Mouse (Mus musculus): ENCODE data around the gene Kif14. TPM values are rescaled to one million over a fixed set of nuclear protein-coding genes. Genes with fewer than 3 reads are reported as not detected.
"Not testable (repeated sequence)": the region's sequence is repeated elsewhere in the genome, so short reads cannot be mapped to it uniquely, and the experiment has no call there.

Kif14 gene
- total RNA-seq, 2 experiments from 2014 or later: 0.44 to 0.81 TPM

DNA sequence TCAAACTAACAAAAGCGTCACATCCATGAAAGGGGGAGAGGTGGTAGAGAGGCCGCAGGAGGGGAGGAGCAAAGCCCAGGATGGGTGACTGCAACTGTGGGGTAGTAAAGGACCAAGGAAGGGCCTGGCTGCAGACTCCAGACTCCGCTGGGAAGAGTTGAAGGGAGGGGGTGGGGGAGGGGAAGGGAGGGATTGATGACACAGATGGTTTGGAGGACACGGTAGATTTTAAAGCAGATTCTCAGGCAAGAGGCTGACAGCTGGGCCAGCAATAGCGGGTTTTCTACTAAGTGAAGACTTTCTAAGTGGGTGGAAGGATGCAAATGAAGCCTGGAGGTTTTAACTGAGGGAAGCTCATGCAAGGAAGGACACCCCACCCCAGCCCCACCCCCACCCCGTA lies 4.3 kb downstream of the Kif14 start:
- DNase-seq (ENCODE audit: low spot score in 2 of 2): no peak

DNA sequence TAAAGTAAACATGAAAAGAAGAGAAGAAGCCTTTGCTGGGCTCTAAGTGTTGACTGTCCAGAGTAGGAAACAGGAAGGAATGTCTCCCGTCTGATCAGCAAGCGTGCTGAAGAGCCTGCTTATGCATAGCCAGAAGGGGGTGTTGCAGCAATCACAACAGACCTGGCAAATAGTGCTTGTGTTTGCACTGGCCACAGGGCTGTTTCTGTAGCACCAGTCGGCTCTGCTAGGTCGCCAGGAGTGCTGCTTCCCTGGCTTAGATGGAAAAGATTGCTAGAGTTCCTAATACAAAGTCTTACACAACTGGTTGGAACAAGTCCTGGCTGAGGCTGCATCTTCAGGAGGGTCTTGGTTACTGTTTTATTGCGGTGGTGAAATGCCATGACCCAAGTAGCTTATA lies 25.5 kb downstream of the Kif14 start:
- no peak for DNase-seq (ENCODE audit: low spot score in 2 of 2)

DNA sequence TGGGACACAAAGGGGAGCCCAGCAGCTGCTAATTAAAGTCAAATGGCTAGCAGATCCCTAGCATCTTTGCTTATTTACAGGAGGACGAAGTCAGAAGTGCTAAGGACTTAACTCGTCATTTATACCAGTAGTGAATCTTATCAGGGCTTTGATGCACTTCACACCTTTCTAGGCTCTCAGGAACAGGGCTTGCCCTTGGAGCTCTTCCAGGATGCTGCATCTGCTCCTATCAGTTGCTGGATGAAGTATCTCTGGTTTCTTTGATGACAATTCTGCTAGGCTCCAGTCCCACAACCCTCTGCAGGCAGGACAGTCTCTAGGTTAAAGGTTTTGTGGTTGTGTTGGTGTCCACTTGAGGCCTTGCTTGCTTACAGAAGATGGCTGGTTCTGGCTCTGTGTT lies 26.1 kb downstream of the Kif14 start:
- DNase-seq (ENCODE audit: low spot score in 2 of 2): no peak

DNA sequence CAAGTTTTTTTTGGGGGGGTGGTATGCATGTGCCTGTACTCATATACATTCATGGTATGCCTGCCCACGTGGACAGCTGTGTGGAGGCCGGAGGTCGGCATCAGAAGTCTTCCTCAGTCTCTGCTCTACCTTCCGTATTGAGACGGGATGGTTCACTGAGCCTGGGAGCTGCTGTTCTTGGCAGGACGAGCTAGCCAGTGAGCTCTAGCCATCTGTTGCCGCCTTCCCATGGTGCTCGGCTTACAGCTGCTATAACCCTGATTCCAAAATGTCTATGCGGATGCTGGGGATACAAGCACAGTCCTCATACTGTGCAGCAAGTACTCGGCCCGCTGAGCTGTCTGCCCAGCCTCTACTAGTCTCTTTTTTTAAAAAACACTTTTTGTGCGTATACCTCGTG lies 33.2 kb downstream of the Kif14 start:
- DNase-seq (ENCODE audit: low spot score in 2 of 2): no peak

DNA sequence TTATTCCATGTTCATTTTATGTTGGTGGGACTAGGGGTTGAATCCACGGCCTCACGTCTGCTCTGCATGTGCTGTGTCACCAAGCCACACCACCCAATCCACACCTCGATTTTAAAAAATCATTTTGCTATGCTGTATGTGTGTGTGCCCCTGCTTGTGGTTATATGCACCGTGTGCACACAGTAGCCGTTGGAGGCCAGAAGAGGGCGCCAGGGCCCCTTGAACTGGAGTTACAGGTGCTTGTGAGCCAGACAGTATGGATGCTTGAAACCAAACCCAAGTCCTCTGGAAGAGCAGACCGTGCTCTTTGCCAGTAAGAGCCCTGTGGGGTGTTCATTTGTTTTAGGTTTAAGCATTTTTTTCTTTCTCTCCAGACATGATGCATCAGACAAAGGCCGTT lies 36.8 kb downstream of the Kif14 start:
- no peak for DNase-seq (ENCODE audit: low spot score in 2 of 2)

DNA sequence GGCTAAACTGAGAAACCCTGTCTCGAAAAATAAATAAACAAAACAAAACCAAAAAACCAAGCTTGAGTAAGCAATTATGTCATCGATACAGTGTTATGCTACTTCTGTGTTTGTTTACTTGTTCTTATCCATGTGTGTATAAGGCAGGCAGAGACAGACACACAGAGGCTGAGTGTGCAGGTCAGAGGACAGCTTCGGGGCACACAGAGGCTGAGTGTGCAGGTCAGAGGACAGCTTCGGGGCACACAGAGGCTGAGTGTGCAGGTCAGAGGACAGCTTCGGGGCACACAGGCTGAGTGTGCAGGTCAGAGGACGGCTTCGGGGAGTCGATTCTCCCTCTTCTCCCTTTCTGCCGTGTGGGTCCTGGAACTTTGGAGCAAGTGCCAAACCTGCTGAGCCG lies 40.1 kb downstream of the Kif14 start:
- not testable (repeated sequence) for DNase-seq (ENCODE audit: low spot score in 2 of 2)

DNA sequence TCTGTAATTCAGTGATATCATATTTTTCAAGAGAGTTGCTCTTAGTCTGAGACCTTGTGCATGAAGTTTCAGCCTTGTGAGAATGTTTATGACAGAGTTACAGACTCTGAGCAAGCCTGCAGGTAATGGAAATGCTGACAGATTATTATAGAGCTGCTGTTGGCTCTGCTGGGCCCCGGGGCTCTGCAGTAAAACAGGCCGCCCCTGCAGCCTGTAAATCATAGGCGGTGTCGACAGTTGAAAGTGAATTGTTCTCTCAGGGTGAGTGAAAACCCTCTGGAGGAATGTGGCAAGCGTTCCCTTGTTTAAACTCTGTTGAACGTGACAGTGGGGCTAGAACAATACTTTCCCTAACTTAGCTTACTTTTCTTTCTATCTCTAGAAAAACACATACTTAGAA lies 46.2 kb downstream of the Kif14 start:
- DNase-seq (ENCODE audit: low spot score in 2 of 2): no peak

DNA sequence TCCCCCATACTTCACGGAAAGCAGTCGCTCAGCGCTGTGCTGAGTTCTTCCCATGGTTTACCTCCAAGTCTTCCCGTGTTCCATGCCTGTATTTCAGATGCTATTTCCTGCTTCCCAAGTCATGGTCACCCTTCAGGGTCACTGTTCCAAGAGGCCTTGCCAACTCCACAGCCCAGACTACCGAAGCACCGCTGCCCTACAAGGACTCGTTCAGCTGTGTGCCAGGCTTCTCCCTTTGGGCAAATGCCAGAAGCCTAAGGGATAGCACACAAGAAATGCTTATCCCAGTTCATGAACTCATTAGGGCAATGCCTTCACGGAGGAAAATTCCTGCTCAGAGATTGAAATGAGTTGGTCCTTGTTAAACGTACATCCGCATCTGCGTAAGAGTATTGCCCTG lies 47.0 kb downstream of the Kif14 start:
- DNase-seq (ENCODE audit: low spot score in 2 of 2): no peak

DNA sequence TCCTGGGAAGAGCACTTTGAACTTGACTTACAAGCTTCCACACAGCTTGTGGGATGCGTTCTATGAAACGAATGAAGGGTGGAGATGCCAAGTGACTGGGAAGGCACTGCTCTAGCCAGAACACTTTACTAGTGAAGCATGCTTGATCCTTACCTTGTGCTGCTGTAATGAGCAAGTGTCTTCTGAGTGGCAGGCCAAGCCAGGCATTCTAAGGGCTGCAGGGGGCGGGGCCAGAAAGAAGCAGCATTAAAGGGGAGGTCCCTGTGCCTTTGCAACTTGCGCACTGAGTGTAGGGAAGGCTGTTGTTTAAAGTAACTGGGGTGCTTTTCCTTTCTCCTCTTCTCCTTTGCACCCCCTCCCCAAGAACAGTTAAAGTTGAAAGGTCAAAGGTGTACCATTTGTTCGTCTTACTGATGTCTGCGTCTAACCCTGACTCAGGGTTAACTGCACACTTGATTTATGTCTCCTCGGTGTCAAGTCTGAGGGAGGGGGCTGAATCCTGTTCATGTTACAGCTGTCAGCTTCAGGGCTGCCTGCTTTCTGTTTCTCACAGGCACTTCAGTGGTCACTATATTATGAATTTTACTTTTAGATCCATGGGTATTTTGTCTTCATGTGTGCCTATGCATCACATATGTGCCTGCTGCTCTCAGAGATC lies 52.7 kb downstream of the Kif14 start:
- DNase-seq (ENCODE audit: low spot score in 2 of 2): no peak

DNA sequence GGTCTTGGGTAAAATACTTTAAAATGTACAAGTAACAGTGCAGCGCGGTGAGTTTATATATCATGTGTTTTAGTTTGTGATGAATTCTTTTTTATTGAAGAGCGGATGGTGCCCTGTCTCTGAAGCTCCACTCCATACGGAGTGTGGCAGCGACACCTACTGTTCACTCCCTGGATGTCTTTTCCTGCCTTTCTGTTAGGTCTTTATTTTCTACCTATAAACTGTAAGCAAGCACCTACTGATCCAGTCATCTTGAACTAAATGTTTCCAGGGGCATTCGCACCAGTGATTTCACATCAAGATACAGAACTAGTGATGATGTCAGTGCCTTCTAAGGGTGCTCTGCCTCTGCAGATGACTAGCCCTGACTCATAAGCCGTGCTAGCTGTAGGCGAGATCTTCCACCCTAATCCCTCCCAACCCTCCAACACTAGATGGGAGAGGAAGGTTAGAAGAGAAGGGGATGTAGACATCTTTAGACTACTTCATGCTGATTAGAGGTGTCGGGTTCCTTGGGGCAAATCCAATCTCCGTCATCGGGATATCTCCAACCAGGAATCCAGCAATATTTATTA lies 55.3 kb downstream of the Kif14 start:
- peak; percentile 60 to 77 for DNase-seq (ENCODE audit: low spot score in 2 of 2)

DNA sequence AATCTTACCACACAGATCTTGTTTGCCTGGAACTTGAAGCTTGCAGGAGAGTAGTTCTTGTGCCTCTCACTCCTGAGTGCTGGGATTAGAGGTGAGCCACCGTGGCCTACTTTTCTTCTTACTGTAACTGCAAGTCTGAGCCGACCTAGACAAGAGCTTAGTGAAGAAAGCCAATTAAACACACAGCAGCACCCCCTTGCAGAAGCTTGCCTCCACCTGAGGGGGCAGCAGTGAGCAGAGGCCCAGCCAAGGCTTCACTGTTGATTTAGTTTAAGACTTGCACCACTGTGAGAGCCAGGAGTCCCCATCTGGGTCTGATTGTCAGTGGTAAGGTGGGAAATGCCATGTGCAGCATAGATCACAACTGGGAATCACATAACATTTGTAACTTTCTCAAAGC lies 58.8 kb downstream of the Kif14 start:
- DNase-seq (ENCODE audit: low spot score in 2 of 2): peak; percentile 50 to 51

DNA sequence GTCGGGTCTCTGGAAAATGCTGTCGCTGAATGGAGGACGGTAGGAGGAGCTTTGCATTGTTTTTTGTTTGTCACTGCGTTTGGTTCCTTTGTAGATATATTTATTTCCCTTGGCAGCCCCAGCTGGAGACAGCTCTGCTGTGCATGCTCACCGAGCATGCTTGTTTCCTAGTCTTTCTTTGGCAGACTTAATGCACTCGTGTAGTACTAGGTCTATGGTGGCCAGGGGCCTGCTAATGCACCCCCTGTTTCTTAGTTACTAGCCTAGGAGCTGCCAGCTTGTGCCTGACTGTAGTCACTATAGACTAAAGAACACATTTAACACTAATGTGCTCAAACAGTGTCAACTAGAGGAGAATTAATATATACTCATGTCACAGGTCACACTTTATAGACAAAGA lies 59.7 kb downstream of the Kif14 start:
- no peak for DNase-seq (ENCODE audit: low spot score in 2 of 2)

DNA sequence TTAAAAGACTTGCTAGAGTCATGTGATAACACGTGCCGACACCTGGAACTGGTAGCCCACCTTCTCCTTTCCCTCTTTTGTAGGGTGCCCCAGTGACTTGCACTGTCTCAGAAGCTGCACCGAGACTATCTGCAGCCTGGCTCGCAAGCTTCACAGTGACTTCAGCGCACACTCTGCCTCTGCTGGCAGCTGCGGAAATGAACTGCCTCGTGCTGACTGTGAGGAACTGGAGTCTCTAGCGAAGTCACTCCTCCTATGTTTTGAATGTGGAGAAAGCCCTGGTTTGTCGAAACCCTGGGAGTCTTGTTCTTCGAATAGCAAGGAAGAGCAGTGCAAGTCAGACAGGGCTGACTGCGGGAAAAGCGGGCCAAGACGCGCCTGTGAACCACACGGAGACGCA lies 61.0 kb downstream of the Kif14 start:
- peak in 1 of 2 experiments; percentile 31 for DNase-seq (ENCODE audit: low spot score in 2 of 2)

DNA sequence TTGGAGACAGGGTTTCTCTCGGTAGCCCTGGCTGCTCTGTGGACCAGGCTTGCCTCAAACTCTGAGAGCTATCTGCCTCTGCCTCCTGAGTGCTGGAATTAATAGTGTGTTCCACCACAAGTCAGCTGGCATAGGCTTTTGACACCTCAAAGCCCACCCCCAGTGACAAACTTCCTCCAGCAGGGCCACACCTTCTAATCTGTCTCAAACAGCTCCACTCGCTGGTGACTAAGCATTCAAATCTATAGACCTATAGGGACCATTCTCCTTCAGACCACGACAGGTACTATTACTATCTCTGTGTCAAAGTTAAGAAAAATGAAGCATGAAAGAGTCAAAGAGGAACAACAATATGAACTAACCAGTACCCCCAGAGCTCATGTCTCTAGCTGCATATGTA lies 66.4 kb downstream of the Kif14 start:
- no peak for DNase-seq (ENCODE audit: low spot score in 2 of 2)

DNA sequence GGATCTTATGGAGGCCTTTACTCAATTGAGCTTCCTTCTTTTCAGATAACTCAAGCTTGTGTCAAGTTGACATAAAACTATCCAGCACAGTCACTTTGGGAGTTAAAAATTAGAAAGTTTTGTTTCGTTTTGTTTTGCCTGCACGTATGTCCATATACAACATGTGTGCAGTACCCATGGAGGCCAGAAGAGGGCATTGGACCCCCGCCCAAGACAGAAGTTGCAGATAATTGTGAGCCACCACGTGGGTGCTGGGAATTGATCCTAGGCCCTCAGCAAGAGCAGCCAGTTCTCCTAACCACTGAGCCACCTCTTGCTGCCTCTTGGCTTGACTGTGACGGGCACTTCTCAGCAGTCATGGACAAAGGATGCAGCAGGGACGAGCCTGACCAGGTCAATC lies 70.8 kb downstream of the Kif14 start:
- no peak for DNase-seq (ENCODE audit: low spot score in 2 of 2)

DNA sequence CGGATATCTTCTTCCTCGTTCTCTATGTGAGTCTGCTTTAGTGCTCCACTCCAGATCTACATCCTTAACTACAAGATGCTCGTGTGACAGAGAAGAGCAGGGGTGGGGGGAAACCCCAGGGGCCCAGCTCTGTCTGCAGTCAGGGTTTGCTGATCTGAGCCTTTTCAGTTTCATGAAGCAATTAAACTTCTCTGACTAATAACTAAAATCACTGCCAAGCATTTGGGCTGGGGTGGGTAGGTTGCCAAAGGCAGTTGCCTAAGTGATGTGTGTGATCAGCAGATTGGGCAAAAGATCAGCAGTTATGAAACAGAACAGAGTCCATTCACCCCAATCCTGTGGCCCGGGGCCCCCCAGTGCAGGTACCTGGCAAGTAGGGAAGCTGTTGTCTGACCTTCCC lies 72.1 kb downstream of the Kif14 start:
- peak; percentile 57 to 76 for DNase-seq (ENCODE audit: low spot score in 2 of 2)

DNA sequence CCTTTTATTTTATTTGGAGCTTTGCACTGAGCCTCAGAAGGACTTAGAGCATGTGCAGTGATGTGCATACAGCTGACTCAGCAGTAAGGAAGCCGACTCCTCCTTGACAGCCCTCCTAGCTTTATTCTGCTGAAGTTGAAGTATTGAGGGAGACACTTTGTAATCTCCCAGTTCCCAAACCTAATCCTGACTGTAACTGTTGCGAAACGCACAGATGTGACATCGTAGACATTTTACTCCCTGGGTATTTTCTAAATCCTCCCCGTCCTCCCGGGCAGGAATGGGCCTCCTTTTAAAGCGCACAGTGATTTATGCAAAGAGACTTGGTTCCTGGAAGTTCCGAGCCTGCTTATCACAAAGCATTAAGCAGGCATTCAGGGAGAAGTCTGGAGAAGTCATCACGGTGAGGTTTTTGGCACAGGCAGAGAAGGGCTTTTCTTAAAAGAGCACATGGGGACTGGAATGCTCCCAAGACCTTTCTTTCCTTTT lies 74.3 kb downstream of the Kif14 start:
- DNase-seq (ENCODE audit: low spot score in 2 of 2): no peak

DNA sequence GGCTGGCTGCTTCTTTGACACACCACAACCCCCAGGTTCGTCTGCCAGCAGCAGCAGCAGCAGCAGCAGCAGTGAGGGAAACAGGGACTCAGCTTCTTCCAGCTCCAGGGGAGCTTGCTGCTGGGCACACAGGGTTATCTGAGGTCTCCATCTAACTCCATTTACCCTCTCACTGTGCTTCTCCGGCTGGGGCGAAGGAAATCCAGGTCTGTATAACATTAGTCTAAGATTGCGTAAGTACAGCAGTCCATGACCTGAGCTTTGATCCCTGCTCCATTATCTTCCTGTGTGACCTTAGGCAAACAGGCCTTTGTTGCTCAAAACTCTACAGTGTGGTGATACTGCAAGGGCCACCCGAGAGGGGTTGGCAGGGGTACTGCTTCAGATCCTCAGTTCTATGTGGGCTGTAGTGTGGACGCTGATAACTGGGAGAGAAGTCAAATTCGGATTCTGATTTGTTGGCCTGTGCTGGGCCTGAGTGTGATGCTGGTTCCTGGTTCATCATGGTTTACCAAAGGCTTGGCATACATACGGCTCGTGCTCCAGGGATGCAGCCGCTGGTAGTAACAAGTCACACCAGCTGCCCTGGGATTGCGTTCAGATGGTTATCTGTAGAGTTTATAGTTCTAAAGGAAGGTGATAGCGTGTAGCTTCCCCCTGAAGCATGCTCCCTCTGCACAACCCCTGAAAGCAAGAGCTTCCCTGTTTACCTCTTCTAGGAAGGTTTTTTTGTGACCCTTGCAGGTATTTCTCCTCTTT lies 75.7 kb downstream of the Kif14 start:
- no peak for DNase-seq (ENCODE audit: low spot score in 2 of 2)

DNA sequence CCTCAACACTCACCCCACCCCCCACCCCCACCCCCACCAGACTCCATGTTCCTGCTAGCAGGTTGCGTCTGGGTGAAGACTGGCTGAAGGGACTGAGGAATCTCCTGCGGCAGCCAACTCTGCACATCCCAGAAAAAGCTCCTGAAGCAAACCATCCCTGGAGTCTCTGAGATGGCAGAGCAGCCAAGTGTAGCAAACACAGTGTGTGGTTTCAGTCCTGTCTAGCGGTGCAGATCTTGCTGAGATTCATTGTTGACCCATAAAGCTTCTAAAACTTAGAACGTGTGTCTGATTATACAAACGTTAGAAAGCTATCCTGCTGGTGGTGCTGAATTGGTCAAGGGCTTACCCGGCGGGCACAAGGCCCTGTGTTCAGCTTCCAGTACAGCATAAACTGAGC lies 77.8 kb downstream of the Kif14 start:
- DNase-seq (ENCODE audit: low spot score in 2 of 2): no peak

DNA sequence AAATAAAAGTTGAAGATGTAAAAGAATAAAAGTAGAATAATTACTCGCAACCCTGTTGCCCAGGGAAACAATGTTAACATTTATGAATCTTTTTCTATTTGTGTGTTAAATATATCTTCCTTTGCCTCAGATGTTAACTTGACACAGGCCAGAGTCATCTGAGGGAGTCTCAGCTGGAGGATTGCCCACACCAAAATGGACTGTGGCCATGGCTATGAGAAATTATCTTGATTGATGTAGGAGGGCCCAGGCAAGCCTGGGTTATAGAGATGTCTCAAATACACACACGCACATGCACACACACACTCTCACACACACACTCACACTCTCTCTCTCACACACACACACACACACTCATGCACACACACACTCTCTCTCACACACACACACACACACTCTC lies 80.9 kb downstream of the Kif14 start:
- DNase-seq (ENCODE audit: low spot score in 2 of 2): no peak

DNA sequence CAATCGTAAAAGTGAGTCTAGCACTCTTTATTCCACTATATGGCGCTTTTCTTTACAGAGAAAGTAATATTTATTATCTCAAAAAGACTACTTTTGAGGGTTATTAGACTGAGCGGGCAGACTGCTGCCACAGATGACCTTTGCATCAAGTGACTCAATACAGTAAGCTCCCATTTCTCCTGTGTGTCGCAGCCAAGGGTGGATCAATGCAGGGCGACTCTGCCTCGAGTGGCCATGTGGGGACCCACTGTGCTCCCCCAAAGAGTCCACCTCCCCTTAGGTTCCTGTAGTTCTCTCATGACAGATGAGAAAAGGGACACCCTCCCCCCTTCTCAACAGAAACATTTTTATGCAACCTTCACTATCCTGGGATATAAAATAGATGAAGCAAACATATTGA lies 84.1 kb downstream of the Kif14 start:
- no peak for DNase-seq (ENCODE audit: low spot score in 2 of 2)

DNA sequence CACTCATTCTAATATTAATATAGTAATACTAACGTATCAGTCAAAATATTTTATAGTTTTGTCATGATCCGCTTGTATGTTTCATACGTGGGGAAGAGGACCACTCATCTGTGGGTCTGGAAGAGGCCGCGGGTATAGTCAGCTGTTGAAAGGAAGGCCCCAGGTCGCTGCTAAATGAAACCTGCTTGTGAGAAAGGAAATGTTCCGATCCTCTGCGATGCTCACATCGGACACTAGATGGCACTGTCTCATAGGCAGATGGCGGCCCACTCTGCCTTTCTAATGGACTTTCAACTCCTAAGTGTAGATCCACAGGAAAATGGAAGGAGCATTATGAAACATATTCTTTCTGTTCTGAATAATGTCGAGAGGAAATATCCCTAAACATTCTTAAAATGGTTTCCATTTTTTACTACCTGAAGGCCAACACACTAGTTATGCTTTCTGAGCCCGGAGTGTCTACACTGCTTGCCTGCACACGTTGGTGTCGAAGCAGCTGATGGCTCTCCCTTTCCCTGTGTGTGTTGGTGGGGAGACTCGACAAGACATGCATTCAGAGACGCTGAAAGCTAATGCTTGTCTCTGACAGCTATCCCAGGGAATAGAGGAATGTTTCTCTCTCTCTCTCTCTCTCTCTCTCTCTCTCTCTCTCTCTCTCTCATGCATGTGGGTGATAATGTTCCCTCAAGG lies 84.9 kb downstream of the Kif14 start:
- DNase-seq (ENCODE audit: low spot score in 2 of 2): peak; percentile 85 to 89

Data from layer of hippocampus, postnatal 14 days (tissue).